Mouse (Mus musculus): Measurements from ENCODE around the gene Cdx2. TPM values are rescaled to one million over a fixed set of nuclear protein-coding genes. Genes with fewer than 3 reads are reported as not detected.

Cdx2 gene
- polyA plus RNA-seq, 1 experiment from 2014 or later, result not detected

- H3K4me3 ChIP-seq, result no peak overlapping the region
- no peaks in the 10 kb centered on the region for H3K4me1 ChIP-seq
- peaks cover 98% of the 10 kb centered on the region for H3K27me3 ChIP-seq
- H3K36me3 ChIP-seq, result no peaks in the 10 kb centered on the region
- WGBS, result 2% methylated on average over 18 of the region's 18 CpGs
- no peak for ATAC-seq (ENCODE audit: borderline replicate concordance, extremely low read depth, low FRiP score, low TSS enrichment)
- no peak overlapping the region for H3K4me2 ChIP-seq
- no peak overlapping the region for H3K9ac ChIP-seq
- H3K9me3 ChIP-seq, result no peaks in the 10 kb centered on the region; the same call in 1 of the 2 replicates
- no peak overlapping the region for H3K27ac ChIP-seq
Measured at GRCm38 (mm10) chr5:147276701-147277546, 30.1 kb downstream of the Cdx2 start.

- Histone ChIP-seq H3K27ac (no peak overlapping the region), H3K4me2 (no peak overlapping the region), H3K4me3 (no peak overlapping the region), H3K27me3 (peaks cover 98% of the 10 kb centered on the region), H3K36me3 (no peaks in the 10 kb centered on the region), H3K4me1 (0 out of 2 replicates have a peak, but pooled peaks cover 5% of the 10 kb centered on the region), H3K9ac (no peak overlapping the region), H3K9me3 (no peaks in the 10 kb centered on the region; the same call in 1 of the 2 replicates)
- ATAC-seq (ENCODE audit: borderline replicate concordance, extremely low read depth, low FRiP score, low TSS enrichment), result no peak
- 11% methylated on average over 3 of the region's 3 CpGs for WGBS
Measured at GRCm38 (mm10) chr5:147275761-147276160, 31.3 kb downstream of the Cdx2 start.

- Histone ChIP-seq H3K27ac (no peak overlapping the region), H3K4me1 (0 out of 2 replicates have a peak, but pooled peaks cover 9% of the 10 kb centered on the region), H3K9ac (no peak overlapping the region), H3K27me3 (peaks cover 98% of the 10 kb centered on the region), H3K4me3 (no peak overlapping the region), H3K4me2 (no peak overlapping the region), H3K9me3 (no peaks in the 10 kb centered on the region; the same call in 1 of the 2 replicates), H3K36me3 (no peaks in the 10 kb centered on the region)
- ATAC-seq (ENCODE audit: borderline replicate concordance, extremely low read depth, low FRiP score, low TSS enrichment), result no peak
- 2% methylated on average over 48 of the region's 48 CpGs for WGBS
Measured at GRCm38 (mm10) chr5:147274174-147275141, 32.6 kb downstream of the Cdx2 start.

GRCm38 (mm10) chr5:147272808-147273345, 34.2 kb downstream of the Cdx2 start:
- Histone ChIP-seq H3K4me1 (0 out of 2 replicates have a peak, but pooled peaks cover 9% of the 10 kb centered on the region), H3K9ac (no peak overlapping the region), H3K9me3 (no peaks in the 10 kb centered on the region; the same call in 1 of the 2 replicates), H3K27ac (no peak overlapping the region), H3K4me2 (no peak overlapping the region), H3K4me3 (no peak overlapping the region), H3K36me3 (no peaks in the 10 kb centered on the region), H3K27me3 (peaks cover 99% of the 10 kb centered on the region)
- WGBS, result 1% methylated on average over 10 of the region's 10 CpGs
- ATAC-seq (ENCODE audit: borderline replicate concordance, extremely low read depth, low FRiP score, low TSS enrichment), result no peak

GRCm38 (mm10) chr5:147272046-147272807, 34.8 kb downstream of the Cdx2 start:
- 7% methylated on average over 12 of the region's 12 CpGs for WGBS
- peaks cover 99% of the 10 kb centered on the region for H3K27me3 ChIP-seq
- no peak overlapping the region for H3K27ac ChIP-seq
- no peaks in the 10 kb centered on the region for H3K36me3 ChIP-seq
- ATAC-seq (ENCODE audit: borderline replicate concordance, extremely low read depth, low FRiP score, low TSS enrichment), result no peak
- no peak overlapping the region for H3K9ac ChIP-seq
- H3K4me2 ChIP-seq, result no peak overlapping the region
- H3K4me1 ChIP-seq, result 0 out of 2 replicates have a peak, but pooled peaks cover 9% of the 10 kb centered on the region
- H3K9me3 ChIP-seq, result no peaks in the 10 kb centered on the region; the same call in 1 of the 2 replicates
- H3K4me3 ChIP-seq, result no peak overlapping the region

GRCm38 (mm10) chr5:147270673-147271655, 36.1 kb downstream of the Cdx2 start:
- 2% methylated on average over 29 of the region's 29 CpGs for WGBS
- ATAC-seq (ENCODE audit: borderline replicate concordance, extremely low read depth, low FRiP score, low TSS enrichment), result no peak
- Histone ChIP-seq H3K9me3 (no peaks in the 10 kb centered on the region; the same call in 1 of the 2 replicates), H3K36me3 (no peaks in the 10 kb centered on the region), H3K27me3 (peaks cover 99% of the 10 kb centered on the region), H3K4me2 (no peak overlapping the region), H3K27ac (no peak overlapping the region), H3K9ac (no peak overlapping the region), H3K4me3 (no peak overlapping the region), H3K4me1 (0 out of 2 replicates have a peak, but pooled peaks cover 9% of the 10 kb centered on the region)

GRCm38 (mm10) chr5:147269926-147270672, 37.0 kb downstream of the Cdx2 start, which contains the start of gene Pdx1:
Gene Pdx1 (plus strand): TSS chr5:147269959.
- WGBS, result under 1% methylated on average over 38 of the region's 44 CpGs
- 0 out of 2 replicates have a peak, but pooled peaks have one; percentile 64 for ATAC-seq (ENCODE audit: borderline replicate concordance, extremely low read depth, low FRiP score, low TSS enrichment)
- peak within 1 kb of the TSS; percentile 17 for H3K4me3 ChIP-seq
- H3K9me3 ChIP-seq, result no peaks in the 10 kb centered on the region; the same call in 1 of the 2 replicates
- peak within 1 kb of the TSS; percentile 33 for H3K4me2 ChIP-seq
- H3K36me3 ChIP-seq, result no peaks in the 10 kb centered on the region
- no peak within 1 kb of the TSS for H3K27ac ChIP-seq
- peaks cover 99% of the 10 kb centered on the region for H3K27me3 ChIP-seq
- H3K4me1 ChIP-seq, result 0 out of 2 replicates have a peak, but pooled peaks cover 9% of the 10 kb centered on the region
- H3K9ac ChIP-seq, result no peak within 1 kb of the TSS

- 8% methylated on average over 6 of the region's 6 CpGs for WGBS
- no peak for ATAC-seq (ENCODE audit: borderline replicate concordance, extremely low read depth, low FRiP score, low TSS enrichment)
- H3K9me3 ChIP-seq, result no peaks in the 10 kb centered on the region; the same call in 1 of the 2 replicates
Measured at GRCm38 (mm10) chr5:147269371-147269770, 37.7 kb downstream of the Cdx2 start.

GRCm38 (mm10) chr5:147268728-147269127, 38.3 kb downstream of the Cdx2 start:
- no peak overlapping the region for H3K9ac ChIP-seq
- 6% methylated on average over 8 of the region's 8 CpGs for whole genome bisulfite sequencing
- ATAC-seq (ENCODE audit: borderline replicate concordance, extremely low read depth, low FRiP score, low TSS enrichment), result no peak
- no peaks in the 10 kb centered on the region for H3K36me3 ChIP-seq
- H3K27ac ChIP-seq, result no peak overlapping the region
- no peak overlapping the region for H3K4me3 ChIP-seq
- H3K4me2 ChIP-seq, result no peak overlapping the region
- 0 out of 2 replicates have a peak, but pooled peaks cover 9% of the 10 kb centered on the region for H3K4me1 ChIP-seq
- no peaks in the 10 kb centered on the region; the same call in 1 of the 2 replicates for H3K9me3 ChIP-seq
- peaks cover 94% of the 10 kb centered on the region for H3K27me3 ChIP-seq

More at GRCm38 (mm10) chr5:147269371-147269770, 37.7 kb downstream of the Cdx2 start:
- H3K36me3 ChIP-seq, result no peaks in the 10 kb centered on the region
- no peak overlapping the region for H3K9ac ChIP-seq
- no peak overlapping the region for H3K4me2 ChIP-seq
- H3K27ac ChIP-seq, result no peak overlapping the region
- H3K4me3 ChIP-seq, result no peak overlapping the region
- H3K4me1 ChIP-seq, result 0 out of 2 replicates have a peak, but pooled peaks cover 9% of the 10 kb centered on the region
- H3K27me3 ChIP-seq, result peaks cover 97% of the 10 kb centered on the region
